Mouse (Mus musculus): ENCODE measurements around the gene Tbata.

- no peak for TF ChIP-seq CTCF (IDR thresholded peaks at IDR 0.05; ENCODE audit: low read depth)
- no peak for TF ChIP-seq EP300 (IDR thresholded peaks at IDR 0.05; ENCODE audit: low read depth)
Observed at GRCm38 (mm10) chr10:61146807-61147156, 25.0 kb upstream of the Tbata start.

Data from liver, embryonic 14.5 days (tissue).